Mouse (Mus musculus): ENCODE measurements at regions not wholly inside any gene's neighbourhood (a gene's known extent, or its start where the extent isn't known, plus 50 kb on each side); places are given as distances from the start of the nearest gene placed in this dataset.

- H3K4me2 ChIP-seq = no peak overlapping the region
- ATAC-seq (ENCODE audit: low FRiP score) (no peak), DNase-seq (ENCODE audit: low spot score, missing footprints) (no peak)
- no peak overlapping the region for H3K9ac ChIP-seq (ENCODE audit: low read length)
- H3K36me3 ChIP-seq (ENCODE audit: control insufficient read depth, insufficient read depth, low read length) = no peaks in the 10 kb centered on the region
- WGBS = 90% methylated on average over 4 of the region's 4 CpGs
- H3K9me3 ChIP-seq (ENCODE audit: control insufficient read depth, low read length) = no peaks in the 10 kb centered on the region
- no peaks in the 10 kb centered on the region; the same call in 1 of the 2 replicates for H3K4me1 ChIP-seq (ENCODE audit: control insufficient read depth, insufficient read depth, low read length)
- H3K27me3 ChIP-seq (ENCODE audit: control insufficient read depth, insufficient read depth, low read length) = no peaks in the 10 kb centered on the region
- H3K27ac ChIP-seq (ENCODE audit: low read depth, low read length) = no peak overlapping the region
- H3K4me3 ChIP-seq (ENCODE audit: low read depth, low read length) = no peak overlapping the region
Measured at GRCm38 (mm10) chr9:115545178-115545577, 235.0 kb upstream of the Stt3b start.

GRCm38 (mm10) chr9:115545792-115546191 is 235.6 kb upstream of the Stt3b start:
- H3K4me1 ChIP-seq (ENCODE audit: control insufficient read depth, insufficient read depth, low read length) = no peaks in the 10 kb centered on the region; the same call in 1 of the 2 replicates
- no peaks in the 10 kb centered on the region for H3K27me3 ChIP-seq (ENCODE audit: control insufficient read depth, insufficient read depth, low read length)
- H3K4me2 ChIP-seq = no peak overlapping the region
- DNase-seq (ENCODE audit: low spot score, missing footprints) (no peak), ATAC-seq (ENCODE audit: low FRiP score) (no peak)
- H3K27ac ChIP-seq (ENCODE audit: low read depth, low read length) = no peak overlapping the region
- H3K4me3 ChIP-seq (ENCODE audit: low read depth, low read length) = no peak overlapping the region
- H3K9ac ChIP-seq (ENCODE audit: low read length) = no peak overlapping the region
- H3K9me3 ChIP-seq (ENCODE audit: control insufficient read depth, low read length) = no peaks in the 10 kb centered on the region
- H3K36me3 ChIP-seq (ENCODE audit: control insufficient read depth, insufficient read depth, low read length) = no peaks in the 10 kb centered on the region
- WGBS = 23% methylated on average over 2 of the region's 2 CpGs

GRCm38 (mm10) chr9:115547625-115548325 is 237.6 kb upstream of the Stt3b start:
- H3K4me1 ChIP-seq (ENCODE audit: control insufficient read depth, insufficient read depth, low read length) = no peaks in the 10 kb centered on the region; the same call in 1 of the 2 replicates
- no peak overlapping the region for H3K27ac ChIP-seq (ENCODE audit: low read depth, low read length)
- 77% methylated on average over 8 of the region's 8 CpGs for WGBS
- DNase-seq (ENCODE audit: low spot score, missing footprints) = no peak
- no peaks in the 10 kb centered on the region for H3K36me3 ChIP-seq (ENCODE audit: control insufficient read depth, insufficient read depth, low read length)
- no peak overlapping the region for H3K4me3 ChIP-seq (ENCODE audit: low read depth, low read length)
- no peak for ATAC-seq (ENCODE audit: low FRiP score)
- no peaks in the 10 kb centered on the region for H3K27me3 ChIP-seq (ENCODE audit: control insufficient read depth, insufficient read depth, low read length)
- no peak overlapping the region for H3K4me2 ChIP-seq
- no peaks in the 10 kb centered on the region for H3K9me3 ChIP-seq (ENCODE audit: control insufficient read depth, low read length)
- H3K9ac ChIP-seq (ENCODE audit: low read length) = no peak overlapping the region

GRCm38 (mm10) chr9:115548722-115549349 is 238.6 kb upstream of the Stt3b start:
- WGBS = 61% methylated on average over 8 of the region's 8 CpGs
- no peaks in the 10 kb centered on the region; the same call in 1 of the 2 replicates for H3K4me1 ChIP-seq (ENCODE audit: control insufficient read depth, insufficient read depth, low read length)
- H3K4me2 ChIP-seq = no peak overlapping the region
- no peaks in the 10 kb centered on the region for H3K27me3 ChIP-seq (ENCODE audit: control insufficient read depth, insufficient read depth, low read length)
- no peak overlapping the region for H3K9ac ChIP-seq (ENCODE audit: low read length)
- no peaks in the 10 kb centered on the region for H3K9me3 ChIP-seq (ENCODE audit: control insufficient read depth, low read length)
- ATAC-seq (ENCODE audit: low FRiP score) = no peak
- H3K4me3 ChIP-seq (ENCODE audit: low read depth, low read length) = no peak overlapping the region
- H3K27ac ChIP-seq (ENCODE audit: low read depth, low read length) = no peak overlapping the region
- H3K36me3 ChIP-seq (ENCODE audit: control insufficient read depth, insufficient read depth, low read length) = no peaks in the 10 kb centered on the region
- DNase-seq (ENCODE audit: low spot score, missing footprints) = no peak

- Histone ChIP-seq H3K4me2 (no peak overlapping the region), H3K36me3 (ENCODE audit: control insufficient read depth, insufficient read depth, low read length) (no peaks in the 10 kb centered on the region), H3K27ac (ENCODE audit: low read depth, low read length) (no peak overlapping the region), H3K9me3 (ENCODE audit: control insufficient read depth, low read length) (no peaks in the 10 kb centered on the region), H3K9ac (ENCODE audit: low read length) (no peak overlapping the region), H3K4me1 (ENCODE audit: control insufficient read depth, insufficient read depth, low read length) (no peaks in the 10 kb centered on the region; the same call in 1 of the 2 replicates), H3K4me3 (ENCODE audit: low read depth, low read length) (no peak overlapping the region), H3K27me3 (ENCODE audit: control insufficient read depth, insufficient read depth, low read length) (no peaks in the 10 kb centered on the region)
- 88% methylated on average over 11 of the region's 11 CpGs for WGBS
- DNase-seq (ENCODE audit: low spot score, missing footprints) = no peak
- no peak for ATAC-seq (ENCODE audit: low FRiP score)
Measured at GRCm38 (mm10) chr9:115551080-115551479, 240.9 kb upstream of the Stt3b start.

- DNase-seq (ENCODE audit: low spot score, missing footprints) = no peak
Measured at GRCm38 (mm10) chr9:115551501-115551900, 241.3 kb upstream of the Stt3b start.

GRCm38 (mm10) chr9:115558131-115558530 is 247.9 kb upstream of the Stt3b start:
- no peak overlapping the region for H3K4me2 ChIP-seq
- no peaks in the 10 kb centered on the region for H3K4me1 ChIP-seq (ENCODE audit: control insufficient read depth, insufficient read depth, low read length)
- WGBS = 90% methylated on average over 7 of the region's 7 CpGs
- DNase-seq (ENCODE audit: low spot score, missing footprints) = no peak
- H3K4me3 ChIP-seq (ENCODE audit: low read depth, low read length) = no peak overlapping the region
- no peak for ATAC-seq (ENCODE audit: low FRiP score)
- H3K27ac ChIP-seq (ENCODE audit: low read depth, low read length) = no peak overlapping the region
- H3K9ac ChIP-seq (ENCODE audit: low read length) = no peak overlapping the region
- no peaks in the 10 kb centered on the region; the same call in 1 of the 2 replicates for H3K9me3 ChIP-seq (ENCODE audit: control insufficient read depth, low read length)
- H3K36me3 ChIP-seq (ENCODE audit: control insufficient read depth, insufficient read depth, low read length) = no peaks in the 10 kb centered on the region
- H3K27me3 ChIP-seq (ENCODE audit: control insufficient read depth, insufficient read depth, low read length) = no peaks in the 10 kb centered on the region

More at GRCm38 (mm10) chr9:115551501-115551900, 241.3 kb upstream of the Stt3b start:
- Histone ChIP-seq H3K4me3 (ENCODE audit: low read depth, low read length) (no peak overlapping the region), H3K4me1 (ENCODE audit: control insufficient read depth, insufficient read depth, low read length) (no peaks in the 10 kb centered on the region; the same call in 1 of the 2 replicates), H3K36me3 (ENCODE audit: control insufficient read depth, insufficient read depth, low read length) (no peaks in the 10 kb centered on the region), H3K9me3 (ENCODE audit: control insufficient read depth, low read length) (no peaks in the 10 kb centered on the region), H3K9ac (ENCODE audit: low read length) (no peak overlapping the region), H3K27ac (ENCODE audit: low read depth, low read length) (no peak overlapping the region), H3K4me2 (no peak overlapping the region), H3K27me3 (ENCODE audit: control insufficient read depth, insufficient read depth, low read length) (no peaks in the 10 kb centered on the region)
- no peak for ATAC-seq (ENCODE audit: low FRiP score)
- WGBS = 89% methylated on average over 4 of the region's 4 CpGs

- WGBS = 90% methylated on average over 5 of the region's 5 CpGs
- H3K36me3 ChIP-seq (ENCODE audit: control insufficient read depth, insufficient read depth, low read length) = no peaks in the 10 kb centered on the region
- H3K4me2 ChIP-seq = no peak overlapping the region
- ATAC-seq (ENCODE audit: low FRiP score) (no peak), DNase-seq (ENCODE audit: low spot score, missing footprints) (no peak)
- no peaks in the 10 kb centered on the region; the same call in 1 of the 2 replicates for H3K9me3 ChIP-seq (ENCODE audit: control insufficient read depth, low read length)
- no peaks in the 10 kb centered on the region for H3K27me3 ChIP-seq (ENCODE audit: control insufficient read depth, insufficient read depth, low read length)
- no peaks in the 10 kb centered on the region for H3K4me1 ChIP-seq (ENCODE audit: control insufficient read depth, insufficient read depth, low read length)
- no peak overlapping the region for H3K27ac ChIP-seq (ENCODE audit: low read depth, low read length)
- no peak overlapping the region for H3K4me3 ChIP-seq (ENCODE audit: low read depth, low read length)
- no peak overlapping the region for H3K9ac ChIP-seq (ENCODE audit: low read length)
Measured at GRCm38 (mm10) chr9:115559521-115559920, 249.3 kb upstream of the Stt3b start.

- Histone ChIP-seq H3K36me3 (ENCODE audit: control insufficient read depth, insufficient read depth, low read length) (no peaks in the 10 kb centered on the region), H3K9me3 (ENCODE audit: control insufficient read depth, low read length) (no peaks in the 10 kb centered on the region; the same call in 1 of the 2 replicates), H3K4me2 (no peak overlapping the region), H3K4me3 (ENCODE audit: low read depth, low read length) (no peak overlapping the region), H3K4me1 (ENCODE audit: control insufficient read depth, insufficient read depth, low read length) (no peaks in the 10 kb centered on the region), H3K27me3 (ENCODE audit: control insufficient read depth, insufficient read depth, low read length) (no peaks in the 10 kb centered on the region), H3K27ac (ENCODE audit: low read depth, low read length) (no peak overlapping the region), H3K9ac (ENCODE audit: low read length) (no peak overlapping the region)
- no peak for ATAC-seq (ENCODE audit: low FRiP score)
- DNase-seq (ENCODE audit: low spot score, missing footprints) = no peak
- WGBS = 86% methylated on average over 6 of the region's 6 CpGs
Measured at GRCm38 (mm10) chr9:115561207-115561606, 251.0 kb upstream of the Stt3b start.

Data from midbrain, embryonic 11.5 days (tissue).